Mouse (Mus musculus) forebrain, embryonic 13.5 days (tissue): ENCODE measurements around the gene Foxb1. TPM values are rescaled to one million over a fixed set of nuclear protein-coding genes. Genes with fewer than 3 reads are reported as not detected.

Experiments
- ATAC-seq: fragments of 200-750 bp; cut with Nextera tagmentation; 2 replicates; pipeline ENCODE4 v1.8.0; 2017
- H3K27ac ChIP-seq: fragments of 300-500 bp; sonication (generic); 2 replicates; pipeline ENCODE4 v1.5.1; 2015; ENCODE audit warnings: inconsistent platforms, mild to moderate bottlenecking, moderate library complexity
- H3K27me3 ChIP-seq: fragments of 300-500 bp; sonication (generic); 2 replicates; pipeline ENCODE4 v1.6.1; 2015; ENCODE audit warnings: mild to moderate bottlenecking, inconsistent platforms
- H3K36me3 ChIP-seq: fragments of 300-500 bp; sonication (generic); 2 replicates; pipeline ENCODE4 v1.6.1; 2015; ENCODE audit warnings: mild to moderate bottlenecking, inconsistent platforms; ENCODE audit not compliant: poor library complexity, severe bottlenecking
- H3K4me1 ChIP-seq: fragments of 300-500 bp; sonication (generic); 2 replicates; pipeline ENCODE4 v1.6.1; 2015; ENCODE audit warnings: inconsistent platforms
- H3K4me2 ChIP-seq: fragments of 300-500 bp; sonication (generic); 2 replicates; pipeline ENCODE4 v1.6.1; 2015; ENCODE audit warnings: inconsistent platforms, mild to moderate bottlenecking, moderate library complexity
- H3K4me3 ChIP-seq: fragments of 300-500 bp; sonication (generic); 2 replicates; pipeline ENCODE4 v1.5.1; 2015; ENCODE audit warnings: mild to moderate bottlenecking, inconsistent platforms
- H3K9ac ChIP-seq: fragments of 300-500 bp; sonication (generic); 2 replicates; pipeline ENCODE4 v1.6.1; 2015; ENCODE audit warnings: mild to moderate bottlenecking, inconsistent platforms
- H3K9me3 ChIP-seq: fragments of 300-500 bp; sonication (generic); replicated peaks from 2 replicates; pipeline ENCODE4 v1.6.1; 2016; ENCODE audit warnings: inconsistent platforms
- WGBS: fragments of 180-500 bp; shearing (Covaris S2); methylation state at CpG from one replicate; pipeline ENCODE4 v1.1.7; 2015; 5-methylcytosine and 5-hydroxymethylcytosine counted together
- polyA plus RNA-seq: library from polyadenylated mRNA; unstranded; fragments of >200 nt; fragmentation: Nextera tagmentation; extraction: Ambion mirVana; gene quantifications from 2 replicates; pipeline ENCODE4 v1.2.1, GENCODE M21; 2015

The Foxb1 gene
- polyA plus RNA-seq, 1 experiment from 2014 or later = 1.6 TPM

- Histone ChIP-seq H3K27me3 (peaks cover 94% of the 10 kb centered on the region), H3K9ac (no peak overlapping the region), H3K4me3 (no peak overlapping the region), H3K36me3 (no peaks in the 10 kb centered on the region), H3K4me1 (peaks cover 20% of the 10 kb centered on the region), H3K4me2 (no peak overlapping the region), H3K9me3 (no peaks in the 10 kb centered on the region), H3K27ac (no peak overlapping the region)
- 5% methylated on average over 5 of the region's 5 CpGs for WGBS
- ATAC-seq = no peak
Observed at GRCm38 (mm10) chr9:69755157-69755556, 5.6 kb downstream of the Foxb1 start.

GRCm38 (mm10) chr9:69754712-69755111 lies 6.0 kb downstream of the Foxb1 start:
- Histone ChIP-seq H3K9ac (no peak overlapping the region), H3K36me3 (no peaks in the 10 kb centered on the region), H3K27ac (no peak overlapping the region), H3K4me2 (no peak overlapping the region), H3K4me1 (peaks cover 16% of the 10 kb centered on the region), H3K9me3 (no peaks in the 10 kb centered on the region), H3K27me3 (peaks cover 93% of the 10 kb centered on the region), H3K4me3 (no peak overlapping the region)
- no peak for ATAC-seq
- 0% methylated on average over 5 of the region's 5 CpGs for WGBS

DNA sequence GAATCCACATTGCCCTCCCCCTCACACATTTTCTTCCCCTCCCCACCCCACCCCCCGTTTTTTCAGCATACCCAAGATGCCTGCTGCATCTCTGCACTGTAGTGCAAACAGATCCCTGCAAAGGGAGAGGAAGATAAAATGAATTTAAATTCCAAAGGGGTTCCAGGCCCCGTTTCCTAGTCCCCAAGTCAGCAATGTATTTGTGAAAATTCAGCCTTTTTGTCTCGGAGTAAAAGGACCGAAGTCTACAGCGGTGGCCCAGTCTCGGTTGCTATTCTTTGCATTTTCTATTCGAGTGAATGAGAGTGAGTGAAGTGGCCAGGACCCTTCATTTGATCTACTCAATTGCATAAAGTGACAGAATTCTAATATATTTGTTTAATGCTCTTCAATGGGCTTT lies 6.4 kb downstream of the Foxb1 start:
- Histone ChIP-seq H3K4me3 (no peak overlapping the region), H3K9ac (no peak overlapping the region), H3K27me3 (peaks cover 93% of the 10 kb centered on the region), H3K27ac (no peak overlapping the region), H3K4me2 (no peak overlapping the region), H3K36me3 (no peaks in the 10 kb centered on the region), H3K9me3 (no peaks in the 10 kb centered on the region), H3K4me1 (peaks cover 12% of the 10 kb centered on the region; the same call in 1 of the 2 replicates)
- WGBS = 2% methylated on average over 7 of the region's 7 CpGs
- no peak for ATAC-seq

- Histone ChIP-seq H3K4me3 (no peak overlapping the region), H3K9me3 (no peaks in the 10 kb centered on the region), H3K4me2 (no peak overlapping the region), H3K27ac (no peak overlapping the region), H3K36me3 (no peaks in the 10 kb centered on the region), H3K4me1 (no peaks in the 10 kb centered on the region), H3K9ac (no peak overlapping the region), H3K27me3 (peaks cover 57% of the 10 kb centered on the region)
- ATAC-seq = no peak
- WGBS = 88% methylated on average over 1 of the region's 1 CpGs
Observed at GRCm38 (mm10) chr9:69747971-69748370, 12.8 kb downstream of the Foxb1 start.

DNA sequence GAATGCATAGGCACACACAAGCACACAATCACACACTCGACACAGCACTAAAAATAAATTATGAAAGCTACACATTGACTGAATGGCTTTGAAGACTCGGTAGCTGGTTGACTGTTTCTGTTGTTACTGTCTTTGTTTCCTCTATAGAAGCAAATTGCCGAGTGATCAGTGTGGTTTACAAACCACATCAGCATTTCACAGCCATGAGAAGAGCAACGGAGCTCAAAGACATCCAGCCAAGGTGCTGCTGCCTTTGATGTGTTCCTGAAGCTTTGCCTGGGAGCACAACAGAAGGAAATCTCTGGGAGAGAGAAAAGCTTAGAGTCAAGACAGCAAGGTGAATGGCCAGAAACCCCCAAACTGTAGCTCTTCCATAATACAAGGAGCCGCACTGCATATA lies 32.0 kb downstream of the Foxb1 start:
- Histone ChIP-seq H3K4me1 (no peaks in the 10 kb centered on the region), H3K9me3 (no peaks in the 10 kb centered on the region), H3K27ac (no peak overlapping the region), H3K4me3 (no peak overlapping the region), H3K4me2 (no peak overlapping the region), H3K36me3 (no peaks in the 10 kb centered on the region), H3K9ac (no peak overlapping the region), H3K27me3 (peaks cover 19% of the 10 kb centered on the region)
- ATAC-seq = no peak
- WGBS = 76% methylated on average over 5 of the region's 5 CpGs

DNA sequence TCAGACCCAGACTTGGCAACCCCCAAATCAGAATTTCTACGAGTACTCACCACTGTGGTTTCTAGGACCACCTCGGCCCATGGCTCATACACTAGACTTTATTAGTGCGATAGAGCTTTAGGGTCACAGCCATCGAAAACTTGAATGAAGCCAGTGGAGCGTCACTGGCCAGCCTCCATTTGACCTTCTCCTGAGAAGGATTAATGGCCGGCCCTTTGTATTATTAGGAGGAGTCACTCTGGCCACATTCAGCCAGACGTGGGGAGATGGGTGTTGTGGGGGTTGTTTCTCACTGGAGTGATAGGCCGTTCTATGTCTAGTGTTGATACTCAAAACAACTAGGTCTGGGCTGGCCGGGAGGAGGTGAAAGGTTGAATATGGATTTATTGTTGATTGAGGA lies 42.3 kb downstream of the Foxb1 start:
- 55% methylated on average over 9 of the region's 9 CpGs for WGBS

GRCm38 (mm10) chr9:69716364-69716763 lies 44.4 kb downstream of the Foxb1 start:
- no peaks in the 10 kb centered on the region for H3K36me3 ChIP-seq
- H3K4me2 ChIP-seq = no peak overlapping the region
- no peak overlapping the region for H3K4me3 ChIP-seq
- 31% methylated on average over 4 of the region's 4 CpGs for WGBS
- H3K9me3 ChIP-seq = no peaks in the 10 kb centered on the region
- H3K27ac ChIP-seq = no peak overlapping the region
- H3K9ac ChIP-seq = no peak overlapping the region
- peaks cover 64% of the 10 kb centered on the region for H3K27me3 ChIP-seq
- peaks cover 28% of the 10 kb centered on the region for H3K4me1 ChIP-seq
- ATAC-seq = no peak

More for the DNA sequence above, 42.3 kb downstream of the Foxb1 start:
- Histone ChIP-seq H3K27ac (no peak overlapping the region), H3K36me3 (no peaks in the 10 kb centered on the region), H3K9me3 (no peaks in the 10 kb centered on the region), H3K9ac (no peak overlapping the region), H3K27me3 (peaks cover 51% of the 10 kb centered on the region), H3K4me1 (peaks cover 20% of the 10 kb centered on the region), H3K4me2 (no peak overlapping the region), H3K4me3 (no peak overlapping the region)
- ATAC-seq = no peak

- WGBS = 15% methylated on average over 12 of the region's 12 CpGs
- Histone ChIP-seq H3K9me3 (no peaks in the 10 kb centered on the region; the same call in 1 of the 2 replicates), H3K4me2 (no peak overlapping the region), H3K4me1 (peaks cover 28% of the 10 kb centered on the region), H3K9ac (no peak overlapping the region), H3K4me3 (no peak overlapping the region), H3K27me3 (peaks cover 64% of the 10 kb centered on the region), H3K27ac (no peak overlapping the region), H3K36me3 (no peaks in the 10 kb centered on the region)
- no peak for ATAC-seq
Observed at GRCm38 (mm10) chr9:69715445-69715844, 45.3 kb downstream of the Foxb1 start.

DNA sequence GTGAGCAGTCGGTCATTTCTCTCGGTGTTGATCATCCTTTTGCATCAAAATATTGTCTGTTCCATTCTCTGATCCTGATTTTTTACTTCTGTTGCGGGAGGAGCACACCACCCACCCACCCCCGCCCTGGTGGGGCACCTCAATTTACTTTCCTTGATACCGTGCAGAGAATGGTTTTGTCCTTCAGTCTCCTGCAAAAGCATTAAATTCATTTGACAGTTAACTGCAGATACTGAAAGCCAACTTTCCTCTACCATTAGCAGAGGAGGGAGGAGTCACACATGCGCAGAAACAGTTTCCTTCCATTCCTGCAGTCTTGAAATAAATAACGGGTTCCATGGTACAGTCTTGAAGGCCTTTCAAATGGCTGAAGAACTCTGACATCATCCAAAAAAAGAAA lies 46.4 kb downstream of the Foxb1 start:
- WGBS = 17% methylated on average over 7 of the region's 7 CpGs
- no peak overlapping the region for H3K9ac ChIP-seq
- no peak for ATAC-seq
- peaks cover 60% of the 10 kb centered on the region for H3K27me3 ChIP-seq
- peaks cover 28% of the 10 kb centered on the region for H3K4me1 ChIP-seq
- no peaks in the 10 kb centered on the region for H3K36me3 ChIP-seq
- peak overlapping the region; percentile 39 for H3K4me2 ChIP-seq
- no peak overlapping the region for H3K27ac ChIP-seq
- H3K4me3 ChIP-seq = no peak overlapping the region
- no peaks in the 10 kb centered on the region; the same call in 1 of the 2 replicates for H3K9me3 ChIP-seq

DNA sequence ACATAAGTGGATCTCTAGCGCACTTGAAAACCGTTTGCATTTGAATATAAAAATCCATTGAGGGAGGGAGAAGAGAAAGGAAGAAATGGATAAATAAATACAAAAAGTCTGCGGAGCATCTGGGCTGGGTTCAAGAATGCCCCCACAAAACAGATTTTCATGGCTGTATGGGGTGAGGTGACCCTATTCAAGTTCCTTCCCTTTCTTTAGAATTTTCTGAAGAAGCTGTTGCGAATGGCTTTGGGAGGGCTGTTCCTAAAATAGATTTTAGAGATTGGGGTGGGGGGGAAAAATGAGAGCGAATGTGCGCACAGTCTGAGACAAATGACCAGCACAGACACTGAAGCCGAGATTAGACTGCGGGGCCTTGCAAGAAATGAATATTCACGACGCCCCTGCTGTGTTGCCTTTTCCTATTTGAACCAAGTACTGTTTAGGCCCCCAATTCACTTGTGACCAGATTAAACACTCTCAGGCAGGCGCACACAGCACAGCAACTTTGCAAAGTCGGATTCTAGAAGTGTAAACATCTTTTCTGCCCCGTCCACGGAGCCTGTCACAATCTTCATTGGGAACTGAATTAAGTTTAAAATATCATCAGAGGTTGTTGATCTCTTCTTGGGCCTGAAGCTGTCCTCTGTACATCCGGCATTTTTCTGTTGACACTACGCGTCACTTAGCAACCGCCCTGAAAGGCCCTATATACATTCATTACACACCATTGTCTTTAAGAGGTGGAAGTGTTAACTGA lies 47.0 kb downstream of the Foxb1 start:
- H3K36me3 ChIP-seq = no peaks in the 10 kb centered on the region
- WGBS = 6% methylated on average over 18 of the region's 18 CpGs
- H3K27ac ChIP-seq = no peak overlapping the region
- ATAC-seq = no peak
- H3K9me3 ChIP-seq = no peaks in the 10 kb centered on the region; the same call in 1 of the 2 replicates
- H3K27me3 ChIP-seq = peaks cover 60% of the 10 kb centered on the region
- H3K9ac ChIP-seq = no peak overlapping the region
- H3K4me3 ChIP-seq = no peak overlapping the region
- H3K4me1 ChIP-seq = peaks cover 28% of the 10 kb centered on the region
- H3K4me2 ChIP-seq = peak overlapping the region; percentile 39

DNA sequence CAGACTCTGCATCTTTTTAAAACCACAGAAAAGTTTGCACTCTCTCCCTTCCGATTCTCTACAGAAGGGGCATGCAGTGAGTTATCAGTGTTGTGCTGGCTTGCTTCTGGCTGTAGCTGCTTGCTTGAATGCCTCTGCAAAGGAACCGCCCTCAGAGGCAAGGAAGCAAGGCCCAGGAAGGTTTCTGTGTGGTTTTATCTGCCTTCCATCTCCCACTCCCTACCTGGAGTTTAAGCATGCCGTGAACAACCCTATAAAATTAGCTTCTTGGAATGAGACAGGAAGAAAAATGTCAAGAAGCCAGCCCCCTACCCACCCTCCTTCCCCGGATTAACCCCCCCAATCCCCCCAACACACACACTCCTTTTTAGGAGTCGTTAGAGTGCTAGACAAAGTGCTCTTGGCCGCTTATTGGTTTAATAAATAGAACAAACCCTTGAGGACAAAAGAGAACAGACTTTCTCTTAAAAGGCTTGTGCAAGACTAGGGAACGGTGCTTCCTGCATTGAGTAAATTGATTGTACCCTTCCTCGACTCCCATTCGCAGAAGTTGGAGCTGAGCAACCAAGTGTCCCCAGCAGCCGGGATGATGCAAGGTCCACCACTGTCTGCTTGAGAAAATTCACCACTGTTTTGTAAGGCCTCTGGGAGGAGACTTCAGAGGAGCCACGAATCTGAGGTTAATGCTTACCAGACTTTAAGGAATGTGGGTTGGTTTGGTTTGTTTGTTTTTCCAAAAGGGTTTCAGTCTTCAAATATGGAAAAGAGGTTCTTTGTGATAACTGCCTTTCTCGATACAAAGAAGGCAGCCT lies 47.8 kb downstream of the Foxb1 start:
- no peaks in the 10 kb centered on the region for H3K36me3 ChIP-seq
- WGBS = 13% methylated on average over 12 of the region's 12 CpGs
- no peak overlapping the region for H3K4me3 ChIP-seq
- ATAC-seq = no peak
- H3K9me3 ChIP-seq = peaks cover 4% of the 10 kb centered on the region
- H3K27ac ChIP-seq = no peak overlapping the region
- H3K27me3 ChIP-seq = peaks cover 59% of the 10 kb centered on the region
- no peak overlapping the region for H3K9ac ChIP-seq
- H3K4me1 ChIP-seq = peaks cover 28% of the 10 kb centered on the region
- H3K4me2 ChIP-seq = no peak overlapping the region
